Mouse (Mus musculus) kidney, adult 2 months (tissue): Measurements from ENCODE around the gene Lrrc2. TPM values are rescaled to one million over a fixed set of nuclear protein-coding genes. Genes with fewer than 3 reads are reported as not detected.

Experiments
- DNase-seq: peaks from one replicate; pipeline ENCODE4 v3.0.0; 2021
- H3K27ac ChIP-seq: fragments of 200-500 bp; 2 replicates; pipeline ENCODE4 v1.5.1; 2012; ENCODE audit warnings: low read depth, low read length, control low read depth, inconsistent platforms; ENCODE audit not compliant: insufficient read depth
- H3K27me3 ChIP-seq: fragments of 200-500 bp; replicated peaks from 2 replicates; pipeline ENCODE4 v1.6.1; 2012; ENCODE audit warnings: mild to moderate bottlenecking, moderate library complexity, low read length, inconsistent platforms; ENCODE audit not compliant: control insufficient read depth, insufficient read depth
- H3K36me3 ChIP-seq: fragments of 200-500 bp; 2 replicates; pipeline ENCODE4 v1.6.1; 2012; ENCODE audit warnings: mild to moderate bottlenecking, moderate library complexity, low read length, inconsistent platforms; ENCODE audit not compliant: control insufficient read depth, insufficient read depth
- H3K4me1 ChIP-seq: fragments of 200-500 bp; 2 replicates; pipeline ENCODE4 v1.6.1; 2011; ENCODE audit warnings: low read length; ENCODE audit not compliant: control insufficient read depth, insufficient read depth
- H3K4me3 ChIP-seq: fragments of 200-500 bp; 2 replicates; pipeline ENCODE4 v1.5.1; 2011; ENCODE audit warnings: mild to moderate bottlenecking, low read depth, low read length, control low read depth; ENCODE audit not compliant: insufficient read depth
- CTCF ChIP-seq: fragments of 200-500 bp; conservative IDR thresholded peaks from 2 replicates; pipeline ENCODE4 v1.5.1; 2011; ENCODE audit warnings: low read depth, mild to moderate bottlenecking, control low read depth, low read length, moderate library complexity, mixed read lengths; ENCODE audit not compliant: insufficient read depth, insufficient read length
- POLR2A ChIP-seq: fragments of 200-500 bp; IDR thresholded peaks from one replicate; pipeline ENCODE4 v1.6.1; 2011; ENCODE audit warnings: low read depth, low read length, control low read depth
- WGBS: fragments of 180-500 bp; shearing (Covaris S2); methylation state at CpG from one replicate; pipeline ENCODE4 v1.1.7; 2018; 5-methylcytosine and 5-hydroxymethylcytosine counted together
- polyA plus RNA-seq: library from polyadenylated mRNA; depleted of rRNA; stranded (reverse); fragments of >200 nt; gene quantifications from 2 replicates; pipeline ENCODE4 v1.2.3, GENCODE M21; 2012; rRNA removed

The Lrrc2 gene
- polyA plus RNA-seq, result 0.05 and 0.56 TPM in 2 replicates

- TF ChIP-seq POLR2A, result no peak
- TF ChIP-seq CTCF, result no peak
- WGBS, result 82% methylated on average over 11 of the region's 11 CpGs
- Histone ChIP-seq H3K27ac (no peak within 1 kb of the TSS), H3K4me3 (no peak within 1 kb of the TSS), H3K27me3 (no peaks in the 10 kb centered on the region), H3K4me1 (peaks cover 4% of the 10 kb centered on the region; the same call in 1 of the 2 replicates), H3K36me3 (no peaks in the 10 kb centered on the region)
- DNase-seq, result no peak
These were observed at the start of gene Lrrc2 for GRCm38 (mm10) chr9:110951397-110951796. TSS of gene Lrrc2 (plus strand) at chr9:110951545.

GRCm38 (mm10) chr9:110902271-110902670 lies 49.1 kb upstream of the Lrrc2 start:
- Histone ChIP-seq H3K4me3 (no peak overlapping the region), H3K27ac (no peak overlapping the region), H3K4me1 (no peaks in the 10 kb centered on the region), H3K36me3 (peaks cover 4% of the 10 kb centered on the region), H3K27me3 (no peaks in the 10 kb centered on the region)
- TF ChIP-seq POLR2A, result no peak
- TF ChIP-seq CTCF, result no peak
- DNase-seq, result no peak
- 79% methylated on average over 4 of the region's 4 CpGs for WGBS

GRCm38 (mm10) chr9:110907201-110907837 lies 44.0 kb upstream of the Lrrc2 start:
- TF ChIP-seq POLR2A, result no peak
- TF ChIP-seq CTCF, result no peak
- Histone ChIP-seq H3K27ac (no peak overlapping the region), H3K36me3 (no peaks in the 10 kb centered on the region), H3K4me3 (no peak overlapping the region), H3K4me1 (no peaks in the 10 kb centered on the region), H3K27me3 (no peaks in the 10 kb centered on the region)
- DNase-seq, result no peak
- 91% methylated on average over 11 of the region's 11 CpGs for WGBS

- no peak for DNase-seq
- no peaks in the 10 kb centered on the region for H3K4me1 ChIP-seq
- no peaks in the 10 kb centered on the region for H3K36me3 ChIP-seq
- H3K27me3 ChIP-seq, result no peaks in the 10 kb centered on the region
- TF ChIP-seq POLR2A (no peak), CTCF (no peak)
- H3K4me3 ChIP-seq, result no peak overlapping the region
- WGBS, result 88% methylated on average over 4 of the region's 4 CpGs
- no peak overlapping the region for H3K27ac ChIP-seq
These were observed 43.3 kb upstream of the Lrrc2 start for GRCm38 (mm10) chr9:110907838-110908630.

GRCm38 (mm10) chr9:110908631-110909016 lies 42.7 kb upstream of the Lrrc2 start:
- Histone ChIP-seq H3K4me3 (no peak overlapping the region), H3K4me1 (no peaks in the 10 kb centered on the region), H3K36me3 (no peaks in the 10 kb centered on the region), H3K27me3 (no peaks in the 10 kb centered on the region), H3K27ac (no peak overlapping the region)
- DNase-seq, result no peak
- WGBS, result 94% methylated on average over 3 of the region's 3 CpGs
- TF ChIP-seq CTCF, result no peak
- TF ChIP-seq POLR2A, result no peak

- H3K27ac ChIP-seq, result no peak overlapping the region
- H3K4me1 ChIP-seq, result no peaks in the 10 kb centered on the region
- no peak overlapping the region for H3K4me3 ChIP-seq
- H3K36me3 ChIP-seq, result no peaks in the 10 kb centered on the region
- 79% methylated on average over 6 of the region's 6 CpGs for WGBS
- H3K27me3 ChIP-seq, result no peaks in the 10 kb centered on the region
- no peak for TF ChIP-seq POLR2A
- TF ChIP-seq CTCF, result no peak
- DNase-seq, result no peak
These were observed 41.9 kb upstream of the Lrrc2 start for GRCm38 (mm10) chr9:110909371-110909967.

- Histone ChIP-seq H3K27ac (no peak overlapping the region), H3K4me3 (no peak overlapping the region), H3K27me3 (no peaks in the 10 kb centered on the region), H3K36me3 (no peaks in the 10 kb centered on the region), H3K4me1 (no peaks in the 10 kb centered on the region)
- no peak for DNase-seq
- TF ChIP-seq CTCF (no peak), POLR2A (no peak)
- 70% methylated on average over 21 of the region's 21 CpGs for WGBS
These were observed 36.6 kb upstream of the Lrrc2 start for GRCm38 (mm10) chr9:110914631-110915236.
